17 mouse cellular contexts compared by ENCODE assay signal in genomic region chr4:119962066-119962465, GRCm38 (mm10).
DNase-seq lines count a peak whose midpoint lies in the region; ATAC-seq and TF ChIP-seq lines count a peak whose summit lies in the region.
"Had no signal": no experiment of that assay in that cellular context is flagged by ENCODE, and none has a peak within 500 bp of the region (broad histone marks: within the 10 kb centered on the region; RNA-seq: fewer than 3 reads in every experiment).

No protein-coding gene starts in this region.

- H3K27me3 ChIP-seq in kidney, postnatal 0 days (ENCODE audit: insufficient read depth, low read length): no peaks in the 10 kb centered on the region
- no peaks in the 10 kb centered on the region for H3K27me3 ChIP-seq in kidney, embryonic 16.5 days (ENCODE audit: insufficient read depth, low read length)
- H3K27me3 ChIP-seq in lung, embryonic 14.5 days (ENCODE audit: insufficient read depth, low read length): no peaks in the 10 kb centered on the region
- H3K27me3 ChIP-seq: forebrain, embryonic 13.5 days; kidney, embryonic 15.5 days; limb, embryonic 12.5 days; lung, embryonic 15.5 days; neural tube, embryonic 12.5 days had no signal

- H3K9me3 ChIP-seq in kidney, postnatal 0 days (replicated peaks; ENCODE audit: low read length): no peaks in the 10 kb centered on the region
- no peaks in the 10 kb centered on the region for H3K9me3 ChIP-seq in kidney, embryonic 16.5 days (ENCODE audit: low read length)
- H3K9me3 ChIP-seq in lung, embryonic 14.5 days (ENCODE audit: low read depth, low read length): no peaks in the 10 kb centered on the region
- H3K9me3 ChIP-seq: embryonic facial prominence, embryonic 10.5 days; forebrain, embryonic 13.5 days; hindbrain, embryonic 10.5 days; kidney, embryonic 15.5 days; limb, embryonic 12.5 days; lung, embryonic 15.5 days; neural tube, embryonic 12.5 days had no signal

- no peak overlapping the region for H3K4me3 ChIP-seq in kidney, postnatal 0 days (replicated peaks; ENCODE audit: low read depth, low read length)
- no peak overlapping the region for H3K4me3 ChIP-seq in kidney, embryonic 16.5 days (ENCODE audit: low read length)
- no peak overlapping the region for H3K4me3 ChIP-seq in lung, embryonic 14.5 days (ENCODE audit: low read depth, low read length)
- H3K4me3 ChIP-seq: embryonic facial prominence, embryonic 10.5 days; forebrain, embryonic 13.5 days; hindbrain, embryonic 10.5 days; kidney, embryonic 15.5 days; limb, embryonic 12.5 days; lung, embryonic 15.5 days; neural tube, embryonic 12.5 days had no signal

- peak; percentile 37; the same call in 1 of the 2 replicates for TF ChIP-seq CTCF in kidney, postnatal 0 days (IDR thresholded peaks at IDR 0.05; ENCODE audit: low read depth)
- peak; percentile 35 for TF ChIP-seq CTCF in lung, embryonic 14.5 days (IDR thresholded peaks at IDR 0.05; ENCODE audit: low read depth)

- H3K4me1 ChIP-seq in kidney, postnatal 0 days (replicated peaks; ENCODE audit: insufficient read depth, low read length): no peaks in the 10 kb centered on the region; the same call in 1 of the 2 replicates
- H3K4me1 ChIP-seq in kidney, embryonic 16.5 days (ENCODE audit: insufficient read depth, low read length): peaks cover 16% of the 10 kb centered on the region
- H3K4me1 ChIP-seq in lung, embryonic 14.5 days (ENCODE audit: insufficient read depth): peaks cover 23% of the 10 kb centered on the region

- H3K4me2 ChIP-seq in kidney, postnatal 0 days (ENCODE audit: low read length): no peak overlapping the region
- no peak overlapping the region for H3K4me2 ChIP-seq in kidney, embryonic 16.5 days (replicated peaks; ENCODE audit: low read depth, low read length)
- no peak overlapping the region for H3K4me2 ChIP-seq in lung, embryonic 14.5 days
- H3K4me2 ChIP-seq: forebrain, embryonic 13.5 days; kidney, embryonic 15.5 days; limb, embryonic 12.5 days; lung, embryonic 15.5 days; neural tube, embryonic 12.5 days had no signal

- no peak overlapping the region for H3K27ac ChIP-seq in kidney, postnatal 0 days
- H3K27ac ChIP-seq in kidney, embryonic 16.5 days (ENCODE audit: low read length): no peak overlapping the region
- no peak overlapping the region for H3K27ac ChIP-seq in lung, embryonic 14.5 days (ENCODE audit: low read depth)
- H3K27ac ChIP-seq: embryonic facial prominence, embryonic 10.5 days; forebrain, embryonic 13.5 days; hindbrain, embryonic 10.5 days; kidney, embryonic 15.5 days; limb, embryonic 12.5 days; lung, embryonic 15.5 days; neural tube, embryonic 12.5 days had no signal

- no peak for DNase-seq in kidney, postnatal 0 days (ENCODE audit: low spot score)
- no peak for DNase-seq in lung, embryonic 14.5 days
- DNase-seq in lung, postnatal 10 days: no peak
- peak; percentile 78 for DNase-seq in A20 (ENCODE audit: low read depth, low spot score)
- DNase-seq in adipocyte (ENCODE audit: low spot score): peak; percentile 34
- no peak for DNase-seq in ovary, adult 18-20 months (ENCODE audit: low spot score)
- DNase-seq: adrenal gland, adult 2 months; cerebellum, adult 11 months; cerebellum, postnatal 25 days had no signal

- no peak for ATAC-seq in kidney, postnatal 0 days (replicated peaks; ENCODE audit: low FRiP score, low read depth)
- no peak for ATAC-seq in kidney, embryonic 16.5 days (ENCODE audit: low FRiP score, low TSS enrichment)
- ATAC-seq in lung, embryonic 14.5 days (ENCODE audit: insufficient read depth): no peak
- ATAC-seq: forebrain, embryonic 13.5 days had no signal

- H3K36me3 ChIP-seq in kidney, postnatal 0 days (ENCODE audit: insufficient read depth, low read length): no peaks in the 10 kb centered on the region
- no peaks in the 10 kb centered on the region for H3K36me3 ChIP-seq in kidney, embryonic 16.5 days (ENCODE audit: insufficient read depth, low read length)
- H3K36me3 ChIP-seq in lung, embryonic 14.5 days (ENCODE audit: insufficient read depth): no peaks in the 10 kb centered on the region
- H3K36me3 ChIP-seq: embryonic facial prominence, embryonic 10.5 days; hindbrain, embryonic 10.5 days; kidney, embryonic 15.5 days; limb, embryonic 12.5 days; lung, embryonic 15.5 days; neural tube, embryonic 12.5 days had no signal

- no peak overlapping the region for H3K9ac ChIP-seq in kidney, postnatal 0 days (ENCODE audit: low read depth, low read length)
- no peak overlapping the region for H3K9ac ChIP-seq in kidney, embryonic 16.5 days (replicated peaks; ENCODE audit: low read length)
- no peak overlapping the region for H3K9ac ChIP-seq in lung, embryonic 14.5 days
- H3K9ac ChIP-seq: forebrain, embryonic 13.5 days; kidney, embryonic 15.5 days; limb, embryonic 12.5 days; lung, embryonic 15.5 days; neural tube, embryonic 12.5 days had no signal

- WGBS in kidney, postnatal 0 days: 73% methylated on average over 5 of the region's 5 CpGs
- 77% methylated on average over 5 of the region's 5 CpGs for WGBS in kidney, embryonic 16.5 days
- WGBS in lung, embryonic 14.5 days: 72% methylated on average over 5 of the region's 5 CpGs

Comparison
In these comparisons a context has a peak if more than half of its experiments do, and no peak if none do; other contexts are left out.
1. DNase-seq: peak in A20 (single experiment) and adipocyte (single experiment); none in kidney, postnatal 0 days (single experiment), lung, embryonic 14.5 days (single experiment), lung, postnatal 10 days (single experiment) and ovary, adult 18-20 months (single experiment).